Mouse (Mus musculus): ENCODE measurements around the gene Togaram2. TPM values are rescaled to one million over a fixed set of nuclear protein-coding genes. Genes with fewer than 3 reads are reported as not detected.

The Togaram2 gene
- polyA plus RNA-seq, 1 experiment from 2014 or later = 1.9 TPM

- Histone ChIP-seq H3K27ac (ENCODE audit: low read depth, low read length) (peak overlapping the region; percentile 91), H3K9ac (ENCODE audit: low read depth, low read length) (peak overlapping the region; percentile 6; the same call in 1 of the 2 replicates), H3K36me3 (ENCODE audit: control insufficient read depth, insufficient read depth, low read length) (no peaks in the 10 kb centered on the region), H3K4me3 (ENCODE audit: low read depth, low read length) (no peak overlapping the region), H3K9me3 (replicated peaks; ENCODE audit: control insufficient read depth, low read length) (no peaks in the 10 kb centered on the region), H3K4me2 (no peak overlapping the region; the same call in 1 of the 2 replicates), H3K4me1 (ENCODE audit: control insufficient read depth, insufficient read depth, low read length) (peaks cover 17% of the 10 kb centered on the region), H3K27me3 (ENCODE audit: control insufficient read depth, insufficient read depth, low read length) (no peaks in the 10 kb centered on the region)
- 33% methylated on average over 11 of the region's 11 CpGs for WGBS (ENCODE audit: insufficient replicate concordance)
- 0 out of 2 replicates have a peak, but pooled peaks have one; percentile 14 for ATAC-seq (replicated peaks; ENCODE audit: insufficient number of reproducible peaks, low FRiP score, low TSS enrichment)
Measured at GRCm38 (mm10) chr17:71698619-71698956, 25.5 kb downstream of the Togaram2 start.

GRCm38 (mm10) chr17:71705113-71705512 lies 32.1 kb downstream of the Togaram2 start:
- H3K27ac ChIP-seq (ENCODE audit: low read depth, low read length) = peak overlapping the region; percentile 42
- H3K9ac ChIP-seq (ENCODE audit: low read depth, low read length) = no peak overlapping the region
- no peak overlapping the region for H3K4me2 ChIP-seq
- H3K27me3 ChIP-seq (ENCODE audit: control insufficient read depth, insufficient read depth, low read length) = no peaks in the 10 kb centered on the region
- H3K9me3 ChIP-seq (replicated peaks; ENCODE audit: control insufficient read depth, low read length) = peaks cover 3% of the 10 kb centered on the region; the same call in 1 of the 2 replicates
- no peak overlapping the region for H3K4me3 ChIP-seq (ENCODE audit: low read depth, low read length)
- ATAC-seq (replicated peaks; ENCODE audit: insufficient number of reproducible peaks, low FRiP score, low TSS enrichment) = no peak
- 44% methylated on average over 1 of the region's 1 CpGs for WGBS (ENCODE audit: insufficient replicate concordance)
- peaks cover 18% of the 10 kb centered on the region for H3K4me1 ChIP-seq (ENCODE audit: control insufficient read depth, insufficient read depth, low read length)
- H3K36me3 ChIP-seq (ENCODE audit: control insufficient read depth, insufficient read depth, low read length) = no peaks in the 10 kb centered on the region

DNA sequence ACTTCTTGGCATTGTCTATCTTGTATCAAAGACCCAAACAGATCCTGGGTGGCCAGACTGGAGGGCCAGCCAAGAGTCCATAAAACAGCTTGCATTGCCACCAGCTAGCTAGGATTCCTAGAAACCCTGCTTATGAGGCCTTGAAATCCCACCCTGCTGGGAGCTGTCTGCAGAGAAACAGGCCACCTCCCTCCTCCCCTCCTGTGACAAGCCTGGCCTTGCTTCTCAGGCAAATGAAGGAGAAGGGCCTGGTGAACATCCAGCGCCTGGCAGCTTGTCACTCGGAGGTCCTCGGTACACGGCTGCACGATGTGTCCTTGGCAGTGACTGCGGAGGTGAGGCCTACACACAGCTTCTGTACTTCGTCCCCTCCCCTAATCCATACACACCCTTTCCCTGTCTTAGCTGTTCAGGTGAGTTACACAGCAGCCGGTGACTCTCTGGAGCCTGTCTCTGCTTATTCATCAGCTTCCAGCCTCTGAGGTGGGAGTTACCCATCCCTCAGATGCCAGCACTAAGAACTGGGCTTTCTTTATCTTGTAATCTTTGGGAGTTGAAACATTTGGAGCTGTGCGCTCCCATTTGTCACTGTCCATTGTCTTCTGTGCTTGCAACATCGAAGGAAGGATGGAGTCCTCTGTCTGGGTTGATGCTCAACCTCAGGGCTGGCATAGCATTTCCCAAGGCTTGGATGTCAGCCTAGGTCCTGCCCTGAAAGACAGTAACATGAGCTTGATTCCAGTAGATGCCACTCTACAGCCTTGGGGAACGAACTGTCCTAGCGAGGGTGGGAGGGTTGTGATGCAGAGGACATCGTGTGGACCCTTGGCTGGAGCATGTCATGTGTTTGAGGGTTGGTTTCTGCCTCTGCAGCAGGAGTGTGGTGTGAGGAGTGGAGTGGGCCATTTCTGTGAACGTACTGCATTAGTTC lies 32.8 kb downstream of the Togaram2 start:
- no peak overlapping the region for H3K9ac ChIP-seq (ENCODE audit: low read depth, low read length)
- 57% methylated on average over 14 of the region's 14 CpGs for WGBS (ENCODE audit: insufficient replicate concordance)
- H3K27ac ChIP-seq (ENCODE audit: low read depth, low read length) = peak overlapping the region; percentile 42
- H3K27me3 ChIP-seq (ENCODE audit: control insufficient read depth, insufficient read depth, low read length) = no peaks in the 10 kb centered on the region
- no peak overlapping the region for H3K4me2 ChIP-seq
- H3K9me3 ChIP-seq (replicated peaks; ENCODE audit: control insufficient read depth, low read length) = peaks cover 3% of the 10 kb centered on the region; the same call in 1 of the 2 replicates
- H3K4me1 ChIP-seq (ENCODE audit: control insufficient read depth, insufficient read depth, low read length) = peaks cover 22% of the 10 kb centered on the region
- ATAC-seq (replicated peaks; ENCODE audit: insufficient number of reproducible peaks, low FRiP score, low TSS enrichment) = no peak
- H3K4me3 ChIP-seq (ENCODE audit: low read depth, low read length) = no peak overlapping the region
- no peaks in the 10 kb centered on the region for H3K36me3 ChIP-seq (ENCODE audit: control insufficient read depth, insufficient read depth, low read length)

DNA sequence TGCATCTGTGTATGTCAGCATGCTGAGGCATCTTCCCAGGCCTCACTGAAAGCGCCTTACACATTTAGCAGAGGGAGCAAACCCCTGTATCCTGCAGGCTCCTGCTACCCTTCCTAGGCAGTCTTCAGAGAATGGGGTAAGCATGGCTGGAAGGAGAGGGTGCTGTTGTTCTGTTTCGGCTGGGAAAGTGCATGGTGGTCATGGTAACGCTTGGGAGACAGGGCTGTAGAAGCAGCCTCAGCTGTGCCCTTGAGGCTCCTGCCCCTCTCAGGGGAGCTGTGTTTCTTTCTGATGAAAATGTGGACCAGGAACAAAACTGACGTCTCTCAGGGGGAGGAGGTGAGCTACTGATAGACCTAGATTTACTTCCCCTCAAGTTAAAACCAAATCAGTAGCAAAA lies 34.7 kb downstream of the Togaram2 start:
- ATAC-seq (replicated peaks; ENCODE audit: insufficient number of reproducible peaks, low FRiP score, low TSS enrichment) = no peak
- Histone ChIP-seq H3K27ac (ENCODE audit: low read depth, low read length) (peak overlapping the region; percentile 22; the same call in 1 of the 2 replicates), H3K4me2 (no peak overlapping the region), H3K9ac (ENCODE audit: low read depth, low read length) (0 out of 2 replicates have a peak overlapping the region, but pooled peaks have one; percentile 10), H3K4me3 (ENCODE audit: low read depth, low read length) (no peak overlapping the region), H3K9me3 (replicated peaks; ENCODE audit: control insufficient read depth, low read length) (peaks cover 3% of the 10 kb centered on the region; the same call in 1 of the 2 replicates), H3K4me1 (ENCODE audit: control insufficient read depth, insufficient read depth, low read length) (peaks cover 31% of the 10 kb centered on the region), H3K36me3 (ENCODE audit: control insufficient read depth, insufficient read depth, low read length) (no peaks in the 10 kb centered on the region), H3K27me3 (ENCODE audit: control insufficient read depth, insufficient read depth, low read length) (no peaks in the 10 kb centered on the region)
- 50% methylated on average over 4 of the region's 4 CpGs for WGBS (ENCODE audit: insufficient replicate concordance)

DNA sequence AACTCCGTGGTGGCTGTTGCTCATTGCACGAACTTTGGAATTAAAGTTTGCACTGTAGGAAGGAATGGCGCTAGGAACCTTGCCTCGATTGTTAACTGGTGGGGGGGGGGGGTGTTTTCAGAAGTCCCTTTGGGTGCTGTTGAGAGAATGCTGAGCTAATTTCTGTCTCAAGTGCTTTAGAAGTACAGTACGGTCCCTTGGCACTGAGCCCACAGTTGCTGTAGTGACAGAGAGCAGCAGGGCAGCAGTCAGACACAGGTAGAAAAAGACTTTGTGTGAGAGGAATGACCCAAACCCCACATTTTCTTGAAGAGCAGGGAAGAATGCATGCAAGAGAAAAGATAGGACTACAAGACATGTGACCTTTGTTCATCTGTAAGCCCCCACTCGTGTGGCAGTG lies 39.2 kb downstream of the Togaram2 start:
- Histone ChIP-seq H3K4me3 (ENCODE audit: low read depth, low read length) (no peak overlapping the region), H3K27me3 (ENCODE audit: control insufficient read depth, insufficient read depth, low read length) (no peaks in the 10 kb centered on the region), H3K9me3 (replicated peaks; ENCODE audit: control insufficient read depth, low read length) (no peaks in the 10 kb centered on the region), H3K9ac (ENCODE audit: low read depth, low read length) (0 out of 2 replicates have a peak overlapping the region, but pooled peaks have one; percentile 46), H3K36me3 (ENCODE audit: control insufficient read depth, insufficient read depth, low read length) (no peaks in the 10 kb centered on the region), H3K27ac (ENCODE audit: low read depth, low read length) (peak overlapping the region; percentile 57), H3K4me2 (no peak overlapping the region), H3K4me1 (ENCODE audit: control insufficient read depth, insufficient read depth, low read length) (peaks cover 35% of the 10 kb centered on the region)
- WGBS (ENCODE audit: insufficient replicate concordance) = 57% methylated on average over 6 of the region's 6 CpGs
- ATAC-seq (replicated peaks; ENCODE audit: insufficient number of reproducible peaks, low FRiP score, low TSS enrichment) = no peak

GRCm38 (mm10) chr17:71715034-71715433 lies 42.0 kb downstream of the Togaram2 start:
- peaks cover 18% of the 10 kb centered on the region for H3K4me1 ChIP-seq (ENCODE audit: control insufficient read depth, insufficient read depth, low read length)
- H3K4me2 ChIP-seq = no peak overlapping the region
- 73% methylated on average over 3 of the region's 3 CpGs for WGBS (ENCODE audit: insufficient replicate concordance)
- H3K9ac ChIP-seq (ENCODE audit: low read depth, low read length) = no peak overlapping the region
- no peak for ATAC-seq (replicated peaks; ENCODE audit: insufficient number of reproducible peaks, low FRiP score, low TSS enrichment)
- H3K4me3 ChIP-seq (ENCODE audit: low read depth, low read length) = no peak overlapping the region
- H3K36me3 ChIP-seq (ENCODE audit: control insufficient read depth, insufficient read depth, low read length) = no peaks in the 10 kb centered on the region
- H3K27ac ChIP-seq (ENCODE audit: low read depth, low read length) = no peak overlapping the region
- no peaks in the 10 kb centered on the region for H3K9me3 ChIP-seq (replicated peaks; ENCODE audit: control insufficient read depth, low read length)
- no peaks in the 10 kb centered on the region for H3K27me3 ChIP-seq (ENCODE audit: control insufficient read depth, insufficient read depth, low read length)

DNA sequence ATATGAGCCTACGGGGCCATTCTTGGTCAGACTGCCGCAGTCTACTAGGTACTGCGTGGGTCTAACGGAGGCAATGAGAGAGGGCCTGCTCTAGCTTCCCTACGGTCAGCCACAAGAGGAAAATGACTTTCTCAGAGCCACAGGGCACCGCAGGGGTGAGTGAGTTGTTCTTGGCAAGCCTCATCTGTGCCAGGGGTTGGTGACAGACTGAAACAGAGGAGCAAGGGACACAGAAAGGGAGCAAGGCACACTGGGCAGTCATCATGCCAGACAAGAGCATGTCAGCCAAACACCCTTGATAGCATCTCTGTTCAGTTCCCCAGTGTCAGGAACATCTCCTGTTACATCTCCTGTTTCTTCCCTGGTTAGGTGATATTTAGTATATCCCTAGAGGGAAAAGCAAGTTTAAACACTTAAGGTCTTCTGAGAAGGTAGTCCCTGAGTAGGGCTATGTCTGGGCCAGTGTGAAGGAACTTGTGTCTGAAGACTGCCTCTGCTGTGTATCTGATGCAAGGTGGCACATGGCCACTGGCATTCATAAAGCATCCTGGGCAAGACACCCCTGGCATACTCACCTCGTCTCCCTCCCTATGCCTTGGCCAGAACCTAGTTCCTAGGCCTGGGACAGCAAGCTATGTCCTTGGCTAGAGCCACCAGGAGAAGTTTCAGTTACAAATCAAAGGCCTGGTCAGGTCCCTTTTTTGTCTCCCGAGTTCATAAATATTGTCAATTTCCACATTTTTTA lies 45.0 kb downstream of the Togaram2 start:
- H3K36me3 ChIP-seq (ENCODE audit: control insufficient read depth, insufficient read depth, low read length) = no peaks in the 10 kb centered on the region
- peaks cover 16% of the 10 kb centered on the region for H3K4me1 ChIP-seq (ENCODE audit: control insufficient read depth, insufficient read depth, low read length)
- no peak overlapping the region for H3K4me3 ChIP-seq (ENCODE audit: low read depth, low read length)
- 82% methylated on average over 8 of the region's 8 CpGs for WGBS (ENCODE audit: insufficient replicate concordance)
- no peak overlapping the region for H3K4me2 ChIP-seq
- no peaks in the 10 kb centered on the region for H3K9me3 ChIP-seq (replicated peaks; ENCODE audit: control insufficient read depth, low read length)
- H3K9ac ChIP-seq (ENCODE audit: low read depth, low read length) = no peak overlapping the region
- no peak for ATAC-seq (replicated peaks; ENCODE audit: insufficient number of reproducible peaks, low FRiP score, low TSS enrichment)
- no peak overlapping the region for H3K27ac ChIP-seq (ENCODE audit: low read depth, low read length)
- H3K27me3 ChIP-seq (ENCODE audit: control insufficient read depth, insufficient read depth, low read length) = no peaks in the 10 kb centered on the region

DNA sequence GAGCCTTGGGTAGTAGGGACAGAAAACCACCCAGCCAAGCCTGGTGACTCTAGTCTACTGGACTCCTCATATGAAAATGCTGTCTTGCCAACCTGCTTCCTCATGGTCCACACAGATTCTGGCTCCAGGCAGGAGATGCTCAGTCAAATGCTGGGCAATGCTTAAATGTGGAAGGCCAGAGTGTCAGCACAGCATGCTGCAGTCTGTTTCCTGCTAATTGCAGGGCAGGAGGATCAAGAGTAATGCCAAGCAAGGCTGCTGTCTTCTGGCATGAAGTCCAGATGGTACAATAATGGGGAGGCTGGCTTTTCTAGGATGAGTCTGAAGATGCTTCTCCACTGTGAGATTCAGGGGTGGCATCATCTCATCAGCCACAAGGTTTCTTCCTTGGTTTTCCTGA lies 47.4 kb downstream of the Togaram2 start:
- Histone ChIP-seq H3K9ac (ENCODE audit: low read depth, low read length) (no peak overlapping the region), H3K4me2 (no peak overlapping the region), H3K27ac (ENCODE audit: low read depth, low read length) (peak overlapping the region; percentile 95), H3K36me3 (ENCODE audit: control insufficient read depth, insufficient read depth, low read length) (no peaks in the 10 kb centered on the region), H3K4me3 (ENCODE audit: low read depth, low read length) (no peak overlapping the region), H3K4me1 (ENCODE audit: control insufficient read depth, insufficient read depth, low read length) (peaks cover 16% of the 10 kb centered on the region), H3K27me3 (ENCODE audit: control insufficient read depth, insufficient read depth, low read length) (no peaks in the 10 kb centered on the region), H3K9me3 (replicated peaks; ENCODE audit: control insufficient read depth, low read length) (no peaks in the 10 kb centered on the region)
- no peak for ATAC-seq (replicated peaks; ENCODE audit: insufficient number of reproducible peaks, low FRiP score, low TSS enrichment)
